18 mouse cellular contexts compared by ENCODE assay signal in genomic region chr2:48411392-48411791, GRCm38 (mm10).
DNase-seq lines count a peak whose midpoint lies in the region; ATAC-seq and TF ChIP-seq lines count a peak whose summit lies in the region.
"Had no signal": no experiment of that assay in that cellular context is flagged by ENCODE, and none has a peak within 500 bp of the region (broad histone marks: within the 10 kb centered on the region; RNA-seq: fewer than 3 reads in every experiment).

No protein-coding gene starts in this region.

- H3K4me1 ChIP-seq in kidney, adult 2 months (ENCODE audit: control insufficient read depth, insufficient read depth, low read length), result peaks cover 9% of the 10 kb centered on the region; the same call in 1 of the 2 replicates
- H3K4me1 ChIP-seq in kidney, embryonic 14.5 days (ENCODE audit: control insufficient read depth, insufficient read depth, low read length), result no peaks in the 10 kb centered on the region
- no peaks in the 10 kb centered on the region for H3K4me1 ChIP-seq in forebrain, postnatal 0 days (ENCODE audit: insufficient read depth)
- no peaks in the 10 kb centered on the region for H3K4me1 ChIP-seq in liver, embryonic 12.5 days
- H3K4me1 ChIP-seq: embryonic facial prominence, embryonic 15.5 days; heart, embryonic 15.5 days; neural tube, embryonic 15.5 days had no signal

- no peak overlapping the region for H3K4me3 ChIP-seq in kidney, adult 2 months (ENCODE audit: insufficient read depth, low read depth, low read length)
- H3K4me3 ChIP-seq in kidney, embryonic 14.5 days (ENCODE audit: low read length), result no peak overlapping the region
- no peak overlapping the region for H3K4me3 ChIP-seq in forebrain, postnatal 0 days (ENCODE audit: low read depth, low read length)
- H3K4me3 ChIP-seq in myocyte, result no peak overlapping the region
- H3K4me3 ChIP-seq in liver, embryonic 12.5 days, result no peak overlapping the region
- H3K4me3 ChIP-seq: embryonic facial prominence, embryonic 15.5 days; gastrocnemius, adult 2 months; heart, embryonic 15.5 days; midbrain, embryonic 12.5 days; neural tube, embryonic 15.5 days had no signal

- H3K9ac ChIP-seq in kidney, embryonic 14.5 days (ENCODE audit: low read depth, low read length), result no peak overlapping the region
- no peak overlapping the region for H3K9ac ChIP-seq in forebrain, postnatal 0 days
- no peak overlapping the region for H3K9ac ChIP-seq in liver, embryonic 12.5 days
- H3K9ac ChIP-seq: embryonic facial prominence, embryonic 15.5 days; heart, embryonic 15.5 days; midbrain, embryonic 12.5 days; neural tube, embryonic 15.5 days had no signal

- no peak for TF ChIP-seq CTCF in kidney, adult 2 months (conservative IDR thresholded peaks at IDR 0.05; ENCODE audit: insufficient read depth, insufficient read length, low read depth, low read length)
- no peak for TF ChIP-seq CTCF in forebrain, postnatal 0 days (IDR thresholded peaks at IDR 0.05; ENCODE audit: low read depth)

- H3K27me3 ChIP-seq in kidney, adult 2 months (replicated peaks; ENCODE audit: control insufficient read depth, insufficient read depth, low read length), result no peaks in the 10 kb centered on the region
- H3K27me3 ChIP-seq in kidney, embryonic 14.5 days (ENCODE audit: control insufficient read depth, insufficient read depth, low read length), result no peaks in the 10 kb centered on the region
- no peaks in the 10 kb centered on the region for H3K27me3 ChIP-seq in forebrain, postnatal 0 days (ENCODE audit: insufficient read depth, low read length)
- no peaks in the 10 kb centered on the region for H3K27me3 ChIP-seq in myocyte (ENCODE audit: control insufficient read depth, insufficient read depth, insufficient read length)
- H3K27me3 ChIP-seq in liver, embryonic 12.5 days (replicated peaks), result no peaks in the 10 kb centered on the region
- H3K27me3 ChIP-seq: embryonic facial prominence, embryonic 15.5 days; heart, embryonic 15.5 days; midbrain, embryonic 12.5 days; neural tube, embryonic 15.5 days had no signal

- H3ac ChIP-seq in myocyte (ENCODE audit: control insufficient read depth, insufficient read length), result no peak overlapping the region

- peak; percentile 23 to 36 for DNase-seq in cerebellum, postnatal 10 days
- no peak for DNase-seq in cerebellum, adult 18-20 months
- peak; percentile 47 for DNase-seq in kidney, adult 2 months
- peak; percentile 8 for DNase-seq in forebrain, postnatal 0 days
- no peak for DNase-seq in layer of hippocampus, postnatal 14 days (ENCODE audit: low spot score in 2 of 2)
- DNase-seq: adrenal gland, postnatal 25 days; cerebellum, adult 9-10 months; gastrocnemius, adult 2 months; heart, adult 18-20 months; liver; thymus, adult 2 months had no signal

- ATAC-seq in kidney, embryonic 14.5 days (ENCODE audit: low FRiP score, low TSS enrichment), result no peak
- ATAC-seq in forebrain, postnatal 0 days, result no peak
- ATAC-seq in liver, embryonic 12.5 days, result no peak

- no peak for TF ChIP-seq POLR2A in kidney, adult 2 months (IDR thresholded peaks at IDR 0.05; ENCODE audit: low read depth, low read length)
- TF ChIP-seq POLR2A in myocyte (IDR thresholded peaks at IDR 0.05; ENCODE audit: insufficient read length, low read depth), result no peak

- WGBS in kidney, adult 2 months, result 88% methylated on average over 1 of the region's 1 CpGs
- whole genome bisulfite sequencing in kidney, embryonic 14.5 days, result 68% methylated on average over 1 of the region's 1 CpGs
- WGBS in forebrain, postnatal 0 days, result 97% methylated on average over 1 of the region's 1 CpGs
- 75% methylated on average over 1 of the region's 1 CpGs for WGBS in liver, embryonic 12.5 days (ENCODE audit: insufficient replicate concordance)

- no peaks in the 10 kb centered on the region for H3K9me3 ChIP-seq in kidney, embryonic 14.5 days (ENCODE audit: control insufficient read depth, low read length)
- H3K9me3 ChIP-seq in forebrain, postnatal 0 days (ENCODE audit: low read length), result no peaks in the 10 kb centered on the region
- no peaks in the 10 kb centered on the region for H3K9me3 ChIP-seq in liver, embryonic 12.5 days (replicated peaks)
- H3K9me3 ChIP-seq: embryonic facial prominence, embryonic 15.5 days; heart, embryonic 15.5 days; midbrain, embryonic 12.5 days; neural tube, embryonic 15.5 days had no signal

- no peaks in the 10 kb centered on the region for H3K79me2 ChIP-seq in myocyte (ENCODE audit: control insufficient read depth, insufficient read depth)

- H3K4me2 ChIP-seq in kidney, embryonic 14.5 days (replicated peaks; ENCODE audit: low read depth, low read length), result no peak overlapping the region
- no peak overlapping the region for H3K4me2 ChIP-seq in forebrain, postnatal 0 days (ENCODE audit: low read depth)
- no peak overlapping the region for H3K4me2 ChIP-seq in myocyte (ENCODE audit: low read depth)
- no peak overlapping the region for H3K4me2 ChIP-seq in liver, embryonic 12.5 days
- H3K4me2 ChIP-seq: embryonic facial prominence, embryonic 15.5 days; heart, embryonic 15.5 days; midbrain, embryonic 12.5 days; neural tube, embryonic 15.5 days had no signal

- no peak overlapping the region for H3K27ac ChIP-seq in kidney, adult 2 months (ENCODE audit: insufficient read depth, low read depth, low read length)
- H3K27ac ChIP-seq in kidney, embryonic 14.5 days (ENCODE audit: low read depth, low read length), result no peak overlapping the region
- H3K27ac ChIP-seq in forebrain, postnatal 0 days (ENCODE audit: low read depth, low read length), result no peak overlapping the region
- H3K27ac ChIP-seq in liver, embryonic 12.5 days, result no peak overlapping the region
- H3K27ac ChIP-seq: embryonic facial prominence, embryonic 15.5 days; gastrocnemius, adult 2 months; heart, embryonic 15.5 days; midbrain, embryonic 12.5 days; neural tube, embryonic 15.5 days had no signal

- H3K36me3 ChIP-seq in kidney, adult 2 months (ENCODE audit: control insufficient read depth, insufficient read depth, low read length), result no peaks in the 10 kb centered on the region
- H3K36me3 ChIP-seq in kidney, embryonic 14.5 days (ENCODE audit: control insufficient read depth, insufficient read depth, low read length), result no peaks in the 10 kb centered on the region
- H3K36me3 ChIP-seq in forebrain, postnatal 0 days (ENCODE audit: insufficient read depth), result no peaks in the 10 kb centered on the region
- H3K36me3 ChIP-seq in myocyte (ENCODE audit: control insufficient read depth, insufficient read depth), result no peaks in the 10 kb centered on the region
- H3K36me3 ChIP-seq in liver, embryonic 12.5 days, result no peaks in the 10 kb centered on the region
- H3K36me3 ChIP-seq: embryonic facial prominence, embryonic 15.5 days; heart, embryonic 15.5 days; midbrain, embryonic 12.5 days; neural tube, embryonic 15.5 days had no signal

TF ChIP-seq in myocyte, 11 proteins besides CTCF, POLR2A, EP300 and RAD21:
- TF ChIP-seq MAX (IDR thresholded peaks at IDR 0.05; ENCODE audit: low read depth), result no peak
- TF ChIP-seq MYOD1 (IDR thresholded peaks at IDR 0.05; ENCODE audit: control insufficient read depth in 1 of 3, insufficient read length in 2 of 3, low read depth in 2 of 3), result peak; percentile 53 to 98 (median 91)
- peak; percentile 45 for TF ChIP-seq TCF12 (IDR thresholded peaks at IDR 0.05; ENCODE audit: insufficient read depth, poor library complexity, severe bottlenecking)
- no peak for TF ChIP-seq REST (IDR thresholded peaks at IDR 0.05; ENCODE audit: insufficient read depth, insufficient read length)
- TF ChIP-seq CEBPB (IDR thresholded peaks at IDR 0.05; ENCODE audit: insufficient read depth, poor library complexity, severe bottlenecking), result no peak
- peak; percentile 84 to 97 (median 87) for TF ChIP-seq MYOG (IDR thresholded peaks at IDR 0.05; ENCODE audit: control insufficient read depth in 1 of 3, insufficient read depth in 1 of 3, insufficient read length in 2 of 3, low read depth in 2 of 3)
- TF ChIP-seq SRF (IDR thresholded peaks at IDR 0.05; ENCODE audit: control insufficient read depth, insufficient read length, low read depth), result no peak
- TF ChIP-seq E2F4 (IDR thresholded peaks at IDR 0.05; ENCODE audit: insufficient read depth), result no peak
- no peak for TF ChIP-seq POLR2AphosphoS2 (IDR thresholded peaks at IDR 0.05; ENCODE audit: insufficient read length, low read depth)
- no peak for TF ChIP-seq USF1 (IDR thresholded peaks at IDR 0.05; ENCODE audit: low read depth)
- peak; percentile 85 for TF ChIP-seq TCF3 (IDR thresholded peaks at IDR 0.05; ENCODE audit: insufficient read length, low read depth)
TF ChIP-seq in myocyte: peak in this region for 4.

Comparison
In these comparisons a context has a peak if more than half of its experiments do, and no peak if none do; other contexts are left out.
1. DNase-seq: peak in cerebellum, postnatal 10 days (2 of 2), kidney, adult 2 months (single experiment) and forebrain, postnatal 0 days (single experiment); none in cerebellum, adult 18-20 months (0 of 2) and layer of hippocampus, postnatal 14 days (0 of 2).